In the genomic region with DNA sequence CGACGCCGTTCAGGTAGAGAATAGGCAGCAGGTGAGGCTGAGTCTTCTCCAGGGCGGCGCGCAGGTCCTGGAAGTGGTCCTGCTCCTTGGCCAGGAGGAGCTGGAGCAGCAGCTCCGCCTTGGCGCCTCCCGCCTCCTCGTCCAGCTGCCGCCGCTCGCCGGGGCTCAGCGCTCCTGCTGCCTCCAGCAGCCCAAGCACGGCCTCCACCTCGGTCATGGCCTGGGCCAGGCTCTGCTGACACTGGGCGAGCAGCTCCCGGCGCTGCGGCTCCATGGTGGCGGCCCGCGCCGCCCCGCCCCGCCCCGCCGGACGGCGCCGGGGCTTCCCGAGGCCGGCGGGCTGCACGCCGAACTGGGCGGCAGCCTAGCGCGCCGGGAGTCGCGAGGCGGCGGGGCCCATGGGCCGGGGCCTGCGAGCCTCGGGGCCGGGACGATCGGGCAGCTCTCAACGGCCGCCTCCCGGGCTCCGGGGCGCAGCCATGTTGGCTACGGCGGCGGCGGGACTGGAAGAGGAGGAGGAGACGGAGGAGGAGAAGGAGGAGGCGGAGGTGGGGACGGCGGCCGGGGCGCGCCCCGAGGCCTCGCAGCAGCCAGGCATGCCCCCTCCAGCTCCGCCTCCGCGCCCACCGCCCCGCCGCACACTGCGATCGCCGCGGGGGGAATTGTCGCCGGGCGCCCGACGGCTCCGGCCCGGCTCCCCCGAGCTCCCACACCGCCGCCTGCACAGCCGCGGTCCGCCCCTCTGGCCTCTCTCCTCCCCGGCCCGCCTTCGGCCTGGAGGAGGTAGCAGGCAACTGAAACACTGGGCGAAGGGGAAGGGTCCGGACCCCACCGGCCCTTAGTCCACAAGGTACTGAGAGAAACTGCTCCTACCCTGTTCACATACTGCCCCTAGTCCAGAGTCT, we compare ENCODE assay signal across 8 mouse cellular contexts. TPM values are rescaled to one million over a fixed set of nuclear protein-coding genes. Genes with fewer than 3 reads are reported as not detected.
DNase-seq lines count a peak whose midpoint lies in the region; TF ChIP-seq lines count a peak whose summit lies in the region.

Dlg5 (minus strand) TSS at position 744 of the 905 bp plus-strand sequence.

- no peaks in the 10 kb centered on the region; the same call in 1 of the 2 replicates for H3K4me1 ChIP-seq in lung, adult 2 months (ENCODE audit: control insufficient read depth, insufficient read depth, low read length)

- DNase-seq in R1 (ENCODE audit: low read depth, low spot score): peak; percentile 66
- DNase-seq in cerebellum, adult 8-10 months: peak; percentile 63
- DNase-seq in frontal cortex, adult 2 months (ENCODE audit: extremely low spot score in 1 of 2, low spot score in 1 of 2): peak in 1 of 2 experiments; percentile 43
- DNase-seq in heart, postnatal 4 days: peak; percentile 69
- DNase-seq in layer of hippocampus, adult 2 months (ENCODE audit: low spot score in 2 of 2): peak; percentile 15 to 47
- DNase-seq in lung, adult 2 months: peak; percentile 74
- DNase-seq in ovary, postnatal 36 days (ENCODE audit: low spot score): peak; percentile 79
- no peak for DNase-seq in c-Kit-positive CD71-positive TER-119-positive erythroid progenitor cells, embryonic 14.5 days (ENCODE audit: low spot score)

- TF ChIP-seq POLR2A in lung, adult 2 months (IDR thresholded peaks at IDR 0.05; ENCODE audit: borderline replicate concordance, extremely low read depth, low read depth, low read length): no peak; the same call in 1 of the 2 replicates

- peak within 1 kb of the TSS; percentile 95 for H3K27ac ChIP-seq in layer of hippocampus, adult 2 months

- WGBS in lung, adult 2 months: 2% methylated on average over 55 of the region's 98 CpGs

- TF ChIP-seq CTCF in layer of hippocampus, adult 2 months (conservative IDR thresholded peaks at IDR 0.05): 0 out of 2 replicates have a peak, but pooled peaks have one; percentile 2
- no peak for TF ChIP-seq CTCF in lung, adult 2 months (IDR thresholded peaks at IDR 0.05; ENCODE audit: insufficient read depth, low read length)

- H3K4me3 ChIP-seq in layer of hippocampus, adult 2 months: peak within 1 kb of the TSS; percentile 94
- peak within 1 kb of the TSS; percentile 78 for H3K4me3 ChIP-seq in lung, adult 2 months (replicated peaks; ENCODE audit: extremely low read depth, low read depth, low read length)

RNA-seq across cellular contexts. Expression of gene Dlg5, which starts in this region (rescaled TPM):
- 29.8 and 32.3 TPM in 2 replicates for polyA plus RNA-seq in frontal cortex, adult 2 months (2012; rRNA removed)
- 10 to 100 TPM; 24.5 to 26.6 TPM for total RNA-seq in heart, postnatal 4 days (2021)
- 10 to 100 TPM; 62.7 to 64.0 TPM for total RNA-seq in layer of hippocampus, adult 2 months (2021)
- 31.7 and 35.3 TPM in 2 replicates for polyA plus RNA-seq in lung, adult 2 months (2012; rRNA removed)
